ENCODE assay signal across 8 mouse cellular contexts in the genomic region with DNA sequence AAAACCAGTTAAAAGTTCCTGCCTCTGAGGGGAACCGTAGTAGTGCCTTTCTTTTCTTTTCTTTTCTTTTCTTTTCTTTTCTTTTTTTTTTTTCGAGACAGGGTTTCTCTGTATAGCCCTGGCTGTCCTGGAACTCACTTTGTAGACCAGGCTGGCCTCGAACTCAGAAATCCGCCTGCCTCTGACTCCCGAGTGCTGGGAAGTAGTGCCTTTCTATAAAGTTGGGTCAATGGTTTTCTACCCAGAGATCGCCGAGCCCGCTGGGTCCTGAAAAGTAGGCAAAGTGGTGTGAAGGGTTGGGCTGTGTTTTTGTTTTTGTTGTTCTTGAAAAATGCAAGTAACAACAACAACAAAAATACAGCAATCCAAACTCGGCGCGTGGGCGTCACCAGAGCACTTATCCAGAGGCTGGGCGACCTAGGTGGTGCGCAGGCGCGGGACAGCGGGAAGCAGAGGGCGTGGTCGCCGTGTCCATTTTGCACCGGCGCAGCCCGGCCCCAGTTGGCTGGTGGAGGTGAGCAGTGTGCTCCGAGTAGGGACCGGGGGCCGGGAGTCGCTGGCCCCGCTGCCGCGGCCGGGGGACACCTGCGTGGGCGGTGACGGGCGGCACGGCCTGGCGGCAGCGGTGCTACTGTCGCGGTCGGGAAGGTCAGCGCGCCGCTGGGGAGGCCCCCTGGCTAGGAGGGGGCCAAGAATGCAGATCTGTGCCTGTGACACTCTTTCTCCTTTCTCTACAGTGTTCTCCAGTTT. TPM values are rescaled to one million over a fixed set of nuclear protein-coding genes. Genes with fewer than 3 reads are reported as not detected.
DNase-seq lines count a peak whose midpoint lies in the region; ATAC-seq and TF ChIP-seq lines count a peak whose summit lies in the region.

No protein-coding gene starts in this region.

- no peaks in the 10 kb centered on the region for H3K9me3 ChIP-seq in E14TG2a.4 (ENCODE audit: low read length)
- H3K9me3 ChIP-seq in forebrain, embryonic 12.5 days, result no peaks in the 10 kb centered on the region
- H3K9me3 ChIP-seq in liver, postnatal 0 days (ENCODE audit: low read length), result no peaks in the 10 kb centered on the region
- H3K9me3 ChIP-seq in neural tube, embryonic 14.5 days (ENCODE audit: control insufficient read depth, low read length), result no peaks in the 10 kb centered on the region

- H3K4me2 ChIP-seq in forebrain, embryonic 12.5 days, result peak overlapping the region; percentile 55
- H3K4me2 ChIP-seq in liver, postnatal 0 days (ENCODE audit: low read depth, low read length), result peak overlapping the region; percentile 73
- H3K4me2 ChIP-seq in neural tube, embryonic 14.5 days (ENCODE audit: low read depth, low read length), result peak overlapping the region; percentile 78

- peak; percentile 84 for DNase-seq in c-Kit-positive CD71-positive TER-119-positive erythroid progenitor cells, embryonic 14.5 days (ENCODE audit: low spot score)
- peak; percentile 94 to 95 for DNase-seq in heart, postnatal 10 days
- peak; percentile 31 for DNase-seq in large intestine, adult 2 months (ENCODE audit: low read depth, low spot score)
- peak; percentile 94 for DNase-seq in liver, postnatal 0 days
- peak; percentile 95 for DNase-seq in testis, postnatal 10 days (ENCODE audit: low spot score)

- peak overlapping the region; percentile 85 for H3K27ac ChIP-seq in forebrain, embryonic 12.5 days
- H3K27ac ChIP-seq in liver, postnatal 0 days (ENCODE audit: low read depth), result peak overlapping the region; percentile 62; the same call in 1 of the 2 replicates
- H3K27ac ChIP-seq in neural tube, embryonic 14.5 days (ENCODE audit: low read depth, low read length), result peak overlapping the region; percentile 78

- peak overlapping the region; percentile 86 for H3K4me3 ChIP-seq in E14TG2a.4 (replicated peaks; ENCODE audit: low read length)
- H3K4me3 ChIP-seq in forebrain, embryonic 12.5 days (replicated peaks), result peak overlapping the region; percentile 87
- peak overlapping the region; percentile 62 for H3K4me3 ChIP-seq in liver, postnatal 0 days (ENCODE audit: low read depth, low read length)
- H3K4me3 ChIP-seq in neural tube, embryonic 14.5 days (ENCODE audit: low read depth, low read length), result peak overlapping the region; percentile 80

- H3K36me3 ChIP-seq in E14TG2a.4 (ENCODE audit: insufficient read depth, low read length), result peaks cover 31% of the 10 kb centered on the region
- H3K36me3 ChIP-seq in forebrain, embryonic 12.5 days (replicated peaks), result peaks cover 13% of the 10 kb centered on the region
- H3K36me3 ChIP-seq in liver, postnatal 0 days (replicated peaks; ENCODE audit: insufficient read depth, low read length), result no peaks in the 10 kb centered on the region; the same call in 1 of the 2 replicates
- H3K36me3 ChIP-seq in neural tube, embryonic 14.5 days (ENCODE audit: control insufficient read depth, insufficient read depth, low read length), result no peaks in the 10 kb centered on the region

- H3K4me1 ChIP-seq in E14TG2a.4 (replicated peaks; ENCODE audit: low read depth, low read length), result peaks cover 65% of the 10 kb centered on the region
- H3K4me1 ChIP-seq in forebrain, embryonic 12.5 days, result peaks cover 17% of the 10 kb centered on the region
- H3K4me1 ChIP-seq in liver, postnatal 0 days (ENCODE audit: insufficient read depth), result peaks cover 15% of the 10 kb centered on the region
- peaks cover 16% of the 10 kb centered on the region for H3K4me1 ChIP-seq in neural tube, embryonic 14.5 days (ENCODE audit: control insufficient read depth, insufficient read depth, low read length)

- peak; percentile 95 for ATAC-seq in forebrain, embryonic 12.5 days (ENCODE audit: low FRiP score)
- ATAC-seq in liver, postnatal 0 days, result peak; percentile 100
- peak; percentile 97 for ATAC-seq in neural tube, embryonic 14.5 days (ENCODE audit: low read depth)

- intact Hi-C loops in heart, postnatal 10 days (cut with DNase I), result no loop called here

- peak overlapping the region; percentile 79 for H3K9ac ChIP-seq in forebrain, embryonic 12.5 days
- peak overlapping the region; percentile 76 for H3K9ac ChIP-seq in liver, postnatal 0 days (replicated peaks)
- peak overlapping the region; percentile 82 for H3K9ac ChIP-seq in neural tube, embryonic 14.5 days (replicated peaks; ENCODE audit: low read depth, low read length)

- no peaks in the 10 kb centered on the region for H3K27me3 ChIP-seq in E14TG2a.4 (ENCODE audit: insufficient read depth, low read length)
- H3K27me3 ChIP-seq in forebrain, embryonic 12.5 days, result no peaks in the 10 kb centered on the region
- H3K27me3 ChIP-seq in liver, postnatal 0 days (ENCODE audit: insufficient read depth, low read length), result no peaks in the 10 kb centered on the region
- H3K27me3 ChIP-seq in neural tube, embryonic 14.5 days (ENCODE audit: control insufficient read depth, insufficient read depth, low read length), result no peaks in the 10 kb centered on the region

- no peak for TF ChIP-seq EP300 in liver, postnatal 0 days (IDR thresholded peaks at IDR 0.05; ENCODE audit: low read depth)

- 6% methylated on average over 44 of the region's 44 CpGs for WGBS in forebrain, embryonic 12.5 days
- WGBS in large intestine, adult 2 months, result 3% methylated on average over 44 of the region's 44 CpGs
- 4% methylated on average over 39 of the region's 44 CpGs for WGBS in liver, postnatal 0 days (ENCODE audit: insufficient replicate concordance)
- WGBS in neural tube, embryonic 14.5 days, result 6% methylated on average over 44 of the region's 44 CpGs

- no peak for TF ChIP-seq CTCF in E14TG2a.4 (conservative IDR thresholded peaks at IDR 0.05; ENCODE audit: low read length)
- TF ChIP-seq CTCF in liver, postnatal 0 days (IDR thresholded peaks at IDR 0.05; ENCODE audit: low read depth), result no peak

RNA-seq across cellular contexts. Expression of gene Trim13, which starts 1.2 kb away (rescaled TPM):
- polyA plus RNA-seq in forebrain, embryonic 12.5 days (2016; fragmentation: Nextera tagmentation; extraction: Ambion mirVana), result 41.5 and 42.6 TPM in 2 replicates
- 10 to 100 TPM in 1 of 2 experiments, 1 to 10 TPM in 1; 9.0 to 13.2 TPM for total RNA-seq in heart, postnatal 10 days (2021)
- 1.5 and 1.8 TPM in 2 replicates for polyA plus RNA-seq in large intestine, adult 2 months (2012; rRNA removed)
- 3.6 and 4.3 TPM in 2 replicates for polyA plus RNA-seq in liver, postnatal 0 days (2015; fragmentation: Nextera tagmentation; extraction: Ambion mirVana)
- 48.5 and 55.8 TPM in 2 replicates for polyA plus RNA-seq in neural tube, embryonic 14.5 days (2014; fragmentation: Nextera tagmentation; extraction: Ambion mirVana)

RNA-seq across cellular contexts. Expression of gene Kcnrg, which starts 8.0 kb away (rescaled TPM):
- polyA plus RNA-seq in forebrain, embryonic 12.5 days (2016; fragmentation: Nextera tagmentation; extraction: Ambion mirVana), result 1.7 and 2.7 TPM in 2 replicates
- total RNA-seq in heart, postnatal 10 days (2021), result under 1 TPM; 0.32 to 0.43 TPM
- polyA plus RNA-seq in large intestine, adult 2 months (2012; rRNA removed), result not detected in 2 replicates
- polyA plus RNA-seq in liver, postnatal 0 days (2015; fragmentation: Nextera tagmentation; extraction: Ambion mirVana), result 0.08 and 0.09 TPM in 2 replicates
- polyA plus RNA-seq in neural tube, embryonic 14.5 days (2014; fragmentation: Nextera tagmentation; extraction: Ambion mirVana), result 4.4 and 4.8 TPM in 2 replicates

RNA-seq across cellular contexts. Expression of gene Spryd7, which starts 42.5 kb away (rescaled TPM):
- polyA plus RNA-seq in forebrain, embryonic 12.5 days (2016; fragmentation: Nextera tagmentation; extraction: Ambion mirVana), result 19.8 and 22.1 TPM in 2 replicates
- 10 to 100 TPM; 46.6 to 48.7 TPM for total RNA-seq in heart, postnatal 10 days (2021)
- 6.4 and 11.1 TPM in 2 replicates for polyA plus RNA-seq in large intestine, adult 2 months (2012; rRNA removed)
- 7.0 and 7.2 TPM in 2 replicates for polyA plus RNA-seq in liver, postnatal 0 days (2015; fragmentation: Nextera tagmentation; extraction: Ambion mirVana)
- 61.4 and 66.3 TPM in 2 replicates for polyA plus RNA-seq in neural tube, embryonic 14.5 days (2014; fragmentation: Nextera tagmentation; extraction: Ambion mirVana)

Comparison
In these comparisons a context has a peak if more than half of its experiments do, and no peak if none do; other contexts are left out.
1. Peak in every context shown above with its lines: DNase-seq, ATAC-seq, H3K4me3 ChIP-seq and H3K27ac ChIP-seq.
2. DNase-seq: peak in every context shown above with its lines; median percentile 95 in testis, postnatal 10 days; 94 in heart, postnatal 10 days; 94 in liver, postnatal 0 days; 84 in c-Kit-positive CD71-positive TER-119-positive erythroid progenitor cells, embryonic 14.5 days; 31 in large intestine, adult 2 months.